21 mouse cellular contexts compared by ENCODE assay signal in the genomic region with DNA sequence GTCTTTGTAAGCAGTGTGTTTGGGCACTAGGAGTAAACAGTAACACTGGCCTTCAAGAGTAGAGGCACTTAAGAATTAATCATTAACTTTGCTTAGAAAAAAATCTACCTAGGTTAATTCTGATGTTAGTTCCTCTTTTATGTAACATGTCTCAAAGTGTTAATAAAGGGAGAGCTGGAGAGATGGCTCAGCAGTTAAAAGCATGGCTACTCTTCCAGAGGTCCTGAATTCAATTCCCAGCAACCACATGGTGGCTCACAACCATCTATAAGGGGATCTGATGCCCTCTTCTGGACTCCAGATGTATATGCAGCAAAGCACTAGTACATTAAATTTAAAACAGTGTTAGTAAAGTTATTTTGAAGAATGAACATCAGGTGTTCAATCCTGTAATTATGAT.
DNase-seq lines count a peak whose midpoint lies in the region; ATAC-seq and TF ChIP-seq lines count a peak whose summit lies in the region.
"Had no signal": no experiment of that assay in that cellular context is flagged by ENCODE, and none has a peak within 500 bp of the region (broad histone marks: within the 10 kb centered on the region; RNA-seq: fewer than 3 reads in every experiment).

No protein-coding gene starts in this region.

- H3K36me3 ChIP-seq in kidney, adult 2 months (ENCODE audit: control insufficient read depth, insufficient read depth, low read length), result no peaks in the 10 kb centered on the region; the same call in 1 of the 2 replicates
- H3K36me3 ChIP-seq in liver, postnatal 0 days (replicated peaks; ENCODE audit: insufficient read depth, low read length), result no peaks in the 10 kb centered on the region
- H3K36me3 ChIP-seq in forebrain, embryonic 15.5 days, result no peaks in the 10 kb centered on the region
- H3K36me3 ChIP-seq: embryonic facial prominence, embryonic 15.5 days; forebrain, embryonic 10.5 days; liver, embryonic 12.5 days; stomach, embryonic 15.5 days had no signal

- H3K27ac ChIP-seq in kidney, adult 2 months (ENCODE audit: insufficient read depth, low read depth, low read length), result peak overlapping the region; percentile 35; the same call in 1 of the 2 replicates
- H3K27ac ChIP-seq in liver, postnatal 0 days (ENCODE audit: low read depth), result no peak overlapping the region
- H3K27ac ChIP-seq in forebrain, embryonic 15.5 days (replicated peaks), result no peak overlapping the region
- H3K27ac ChIP-seq: embryonic facial prominence, embryonic 15.5 days; forebrain, embryonic 10.5 days; liver, embryonic 12.5 days; stomach, embryonic 15.5 days had no signal

- no peak for TF ChIP-seq EP300 in liver, postnatal 0 days (IDR thresholded peaks at IDR 0.05; ENCODE audit: low read depth)

- DNase-seq in kidney, adult 2 months, result peak; percentile 70
- no peak for DNase-seq in kidney, postnatal 25 days
- no peak for DNase-seq in liver, postnatal 0 days
- DNase-seq in liver (no peak), R1 (ENCODE audit: low read depth, low spot score) (peak; percentile 34)
- DNase-seq in B cell, adult 2 months, result peak; percentile 21 to 23
- no peak for DNase-seq in natural killer cell, adult 2 months (ENCODE audit: low spot score in 2 of 2)
- DNase-seq: adrenal gland, postnatal 36 days; cerebellum, adult 11-12 months; cerebellum, postnatal 25 days; left cerebral cortex, postnatal 4 days; lung, postnatal 10 days; midbrain, embryonic 14.5 days; right cerebral cortex, postnatal 14 days had no signal

- no peaks in the 10 kb centered on the region for H3K27me3 ChIP-seq in kidney, adult 2 months (replicated peaks; ENCODE audit: control insufficient read depth, insufficient read depth, low read length)
- no peaks in the 10 kb centered on the region for H3K27me3 ChIP-seq in liver, postnatal 0 days (ENCODE audit: insufficient read depth, low read length)
- no peaks in the 10 kb centered on the region for H3K27me3 ChIP-seq in forebrain, embryonic 15.5 days
- H3K27me3 ChIP-seq: embryonic facial prominence, embryonic 15.5 days; megakaryocyte, embryonic 14.5 days; stomach, embryonic 15.5 days had no signal

- TF ChIP-seq POLR2A in kidney, adult 2 months (IDR thresholded peaks at IDR 0.05; ENCODE audit: low read depth, low read length), result no peak

- no peak for TF ChIP-seq CTCF in kidney, adult 2 months (conservative IDR thresholded peaks at IDR 0.05; ENCODE audit: insufficient read depth, insufficient read length, low read depth, low read length)
- peak; percentile 21; the same call in 1 of the 2 replicates for TF ChIP-seq CTCF in liver, postnatal 0 days (IDR thresholded peaks at IDR 0.05; ENCODE audit: low read depth)

- no peaks in the 10 kb centered on the region for H3K9me3 ChIP-seq in liver, postnatal 0 days (ENCODE audit: low read length)
- H3K9me3 ChIP-seq in forebrain, embryonic 15.5 days, result no peaks in the 10 kb centered on the region
- H3K9me3 ChIP-seq: embryonic facial prominence, embryonic 15.5 days; forebrain, embryonic 10.5 days; liver, embryonic 12.5 days; megakaryocyte, embryonic 14.5 days; stomach, embryonic 15.5 days had no signal

- H3K4me1 ChIP-seq in kidney, adult 2 months (ENCODE audit: control insufficient read depth, insufficient read depth, low read length), result peaks cover 39% of the 10 kb centered on the region
- no peaks in the 10 kb centered on the region for H3K4me1 ChIP-seq in liver, postnatal 0 days (ENCODE audit: insufficient read depth)
- no peaks in the 10 kb centered on the region for H3K4me1 ChIP-seq in forebrain, embryonic 15.5 days
- H3K4me1 ChIP-seq: embryonic facial prominence, embryonic 15.5 days; forebrain, embryonic 10.5 days; liver, embryonic 12.5 days; stomach, embryonic 15.5 days had no signal

- no peak for ATAC-seq in liver, postnatal 0 days
- ATAC-seq in forebrain, embryonic 15.5 days (replicated peaks), result no peak
- ATAC-seq: hindbrain, embryonic 16.5 days; liver, embryonic 12.5 days had no signal

- no peak overlapping the region for H3K4me3 ChIP-seq in kidney, adult 2 months (ENCODE audit: insufficient read depth, low read depth, low read length)
- no peak overlapping the region for H3K4me3 ChIP-seq in liver, postnatal 0 days (ENCODE audit: low read depth, low read length)
- H3K4me3 ChIP-seq in forebrain, embryonic 15.5 days, result no peak overlapping the region
- H3K4me3 ChIP-seq: embryonic facial prominence, embryonic 15.5 days; forebrain, embryonic 10.5 days; liver, embryonic 12.5 days; megakaryocyte, embryonic 14.5 days; stomach, embryonic 15.5 days had no signal

- H3K9ac ChIP-seq in liver, postnatal 0 days (replicated peaks), result no peak overlapping the region
- no peak overlapping the region for H3K9ac ChIP-seq in forebrain, embryonic 15.5 days (replicated peaks)
- H3K9ac ChIP-seq: embryonic facial prominence, embryonic 15.5 days; liver, embryonic 12.5 days; stomach, embryonic 15.5 days had no signal

- H3K4me2 ChIP-seq in liver, postnatal 0 days (ENCODE audit: low read depth, low read length), result no peak overlapping the region
- H3K4me2 ChIP-seq in forebrain, embryonic 15.5 days (replicated peaks), result no peak overlapping the region
- H3K4me2 ChIP-seq: embryonic facial prominence, embryonic 15.5 days; liver, embryonic 12.5 days; stomach, embryonic 15.5 days had no signal

Comparison
In these comparisons a context has a peak if more than half of its experiments do, and no peak if none do; other contexts are left out.
1. DNase-seq: peak in kidney, adult 2 months (single experiment), B cell, adult 2 months (2 of 2) and R1 (single experiment); none in kidney, postnatal 25 days (0 of 2), liver, postnatal 0 days (single experiment), liver (single experiment) and natural killer cell, adult 2 months (0 of 2).